Mouse (Mus musculus) telencephalon, adult 2 months (tissue): Measurements from ENCODE around the gene Tnn.

ENCODE experiments used
- DNase-seq: peaks from one replicate; pipeline ENCODE4 v3.0.0-alpha.2; 2011; ENCODE audit warnings: low read depth, low spot score

The Tnn gene

GRCm38 (mm10) chr1:160082647-160083046, 70.7 kb downstream of the Tnn start:
- no peak for DNase-seq

GRCm38 (mm10) chr1:160080800-160081436, 72.5 kb downstream of the Tnn start:
- DNase-seq: peak; percentile 19

GRCm38 (mm10) chr1:160078882-160079661, 74.3 kb downstream of the Tnn start:
- DNase-seq: no peak

- no peak for DNase-seq
Observed at GRCm38 (mm10) chr1:160064547-160065144, 88.7 kb downstream of the Tnn start.

GRCm38 (mm10) chr1:160061725-160062366, 91.5 kb downstream of the Tnn start:
- DNase-seq: no peak

GRCm38 (mm10) chr1:160061321-160061720, 92.1 kb downstream of the Tnn start:
- DNase-seq: no peak

GRCm38 (mm10) chr1:160060542-160060941, 92.8 kb downstream of the Tnn start:
- no peak for DNase-seq

- no peak for DNase-seq
Observed at GRCm38 (mm10) chr1:160059908-160060307, 93.5 kb downstream of the Tnn start.

GRCm38 (mm10) chr1:160057657-160058056, 95.7 kb downstream of the Tnn start:
- DNase-seq: no peak

- DNase-seq: no peak
Observed at GRCm38 (mm10) chr1:160054366-160055078, 98.9 kb downstream of the Tnn start.

- no peak for DNase-seq
Observed at GRCm38 (mm10) chr1:160053510-160054305, 99.7 kb downstream of the Tnn start.

- DNase-seq: no peak
Observed at GRCm38 (mm10) chr1:160052556-160053315, 100.6 kb downstream of the Tnn start.

GRCm38 (mm10) chr1:160050898-160051297, 102.5 kb downstream of the Tnn start:
- peak; percentile 51 for DNase-seq

GRCm38 (mm10) chr1:160049131-160049880, 104.1 kb downstream of the Tnn start:
- DNase-seq: no peak

GRCm38 (mm10) chr1:160047481-160047931, 105.9 kb downstream of the Tnn start:
- DNase-seq: no peak

- DNase-seq: no peak
Observed at GRCm38 (mm10) chr1:160046786-160047185, 106.6 kb downstream of the Tnn start.

GRCm38 (mm10) chr1:160045971-160046370, 107.4 kb downstream of the Tnn start:
- no peak for DNase-seq

GRCm38 (mm10) chr1:160045056-160045715, 108.2 kb downstream of the Tnn start:
- DNase-seq: no peak
